Mouse (Mus musculus): ENCODE measurements around the gene Nme8. TPM values are rescaled to one million over a fixed set of nuclear protein-coding genes. Genes with fewer than 3 reads are reported as not detected.

Gene Nme8
- total RNA-seq, 2 experiments from 2014 or later = not detected

DNA sequence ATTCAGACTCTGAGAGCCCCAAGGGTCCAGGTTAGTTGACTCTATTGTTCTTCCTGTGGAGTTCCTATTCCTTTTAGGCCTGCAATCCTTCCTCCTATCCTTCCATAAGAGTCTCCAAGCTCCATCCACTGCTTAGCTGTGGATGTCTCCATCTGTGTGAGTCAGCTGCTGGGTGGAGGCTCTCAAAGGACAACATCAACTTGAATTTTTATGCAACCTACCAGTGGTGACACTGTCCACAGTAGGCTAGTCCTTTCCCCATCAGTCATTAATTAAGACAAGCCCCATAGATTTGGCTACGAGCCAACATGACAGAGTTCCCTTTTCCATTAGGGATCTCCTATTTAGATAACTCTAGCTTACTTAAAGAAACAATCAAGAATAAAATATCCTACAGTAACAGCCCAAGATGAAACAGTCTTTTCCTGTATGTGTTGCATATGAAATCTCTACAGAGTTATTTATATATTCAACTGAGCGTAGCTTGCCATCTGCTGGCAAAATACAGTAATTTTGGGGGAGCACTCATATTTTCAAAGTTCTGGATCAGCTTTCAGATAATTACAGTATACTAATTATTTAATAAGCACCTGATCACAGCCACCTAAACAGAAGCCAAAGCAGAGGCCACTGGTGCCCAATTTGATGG is 57.3 kb downstream of the Nme8 start:
- no peak for DNase-seq

DNA sequence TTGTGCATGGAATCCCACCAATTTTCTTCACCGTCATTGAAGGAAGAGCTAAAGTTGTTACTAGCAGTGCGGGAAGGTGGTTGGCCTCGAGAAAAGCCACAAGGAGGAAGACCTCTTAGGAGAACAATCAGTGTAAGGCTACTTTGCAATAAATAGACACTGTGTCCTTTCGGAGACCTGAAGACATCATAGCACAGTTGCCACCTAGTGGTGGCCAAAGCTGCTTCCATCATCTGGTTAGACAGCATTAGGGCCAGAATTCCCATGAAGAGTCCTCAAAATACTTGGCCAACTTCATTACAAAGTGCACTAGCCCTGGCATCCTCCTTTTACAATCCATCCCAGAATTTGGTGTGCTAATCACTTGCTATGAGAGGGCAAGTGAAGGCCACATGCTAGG is 61.5 kb downstream of the Nme8 start:
- DNase-seq = peak; percentile 15

DNA sequence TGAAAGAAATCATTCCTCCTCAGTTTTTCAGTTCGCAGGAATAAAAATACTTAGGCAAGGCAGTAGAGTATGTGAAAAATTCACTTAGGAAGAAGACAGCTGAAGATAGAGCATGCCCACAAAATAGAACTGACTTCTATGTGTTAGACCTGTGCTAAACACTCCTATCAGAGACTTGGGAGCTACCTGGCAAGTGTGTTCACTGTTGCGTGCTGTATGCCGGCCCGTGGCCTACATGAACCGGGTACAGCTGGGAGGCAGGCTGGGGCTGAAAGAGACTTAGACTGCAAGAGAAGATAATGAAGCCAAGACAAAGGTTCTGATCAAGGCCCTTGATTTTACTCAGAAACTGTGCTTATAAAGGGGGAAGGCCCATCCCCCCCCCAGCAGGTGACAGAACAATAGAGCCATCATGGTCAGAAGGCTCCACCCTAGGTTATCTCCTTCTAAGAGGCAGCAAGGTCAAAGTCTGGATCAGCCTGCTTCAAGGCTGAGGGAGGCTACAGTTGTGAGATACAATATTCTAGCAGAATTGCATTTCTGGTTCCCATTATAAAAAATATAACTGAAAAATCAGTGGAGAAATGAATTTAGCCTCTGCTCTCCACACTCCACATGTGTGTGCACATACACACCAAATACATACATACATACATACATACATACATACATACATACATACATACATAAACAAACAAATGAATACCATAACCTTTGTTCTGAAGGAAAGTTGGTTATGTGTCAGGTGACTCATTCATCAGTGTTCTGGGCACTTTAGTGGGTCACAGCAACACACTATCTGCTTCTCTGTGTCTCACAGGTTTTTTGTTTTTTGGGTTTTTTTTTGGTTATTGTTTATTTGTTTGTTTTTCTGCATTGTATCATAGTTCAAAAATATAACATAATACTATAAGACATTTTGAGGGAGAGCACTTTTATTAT is 66.6 kb downstream of the Nme8 start:
- no peak for DNase-seq

GRCm38 (mm10) chr13:19626473-19626872 is 71.1 kb downstream of the Nme8 start:
- no peak for DNase-seq

DNA sequence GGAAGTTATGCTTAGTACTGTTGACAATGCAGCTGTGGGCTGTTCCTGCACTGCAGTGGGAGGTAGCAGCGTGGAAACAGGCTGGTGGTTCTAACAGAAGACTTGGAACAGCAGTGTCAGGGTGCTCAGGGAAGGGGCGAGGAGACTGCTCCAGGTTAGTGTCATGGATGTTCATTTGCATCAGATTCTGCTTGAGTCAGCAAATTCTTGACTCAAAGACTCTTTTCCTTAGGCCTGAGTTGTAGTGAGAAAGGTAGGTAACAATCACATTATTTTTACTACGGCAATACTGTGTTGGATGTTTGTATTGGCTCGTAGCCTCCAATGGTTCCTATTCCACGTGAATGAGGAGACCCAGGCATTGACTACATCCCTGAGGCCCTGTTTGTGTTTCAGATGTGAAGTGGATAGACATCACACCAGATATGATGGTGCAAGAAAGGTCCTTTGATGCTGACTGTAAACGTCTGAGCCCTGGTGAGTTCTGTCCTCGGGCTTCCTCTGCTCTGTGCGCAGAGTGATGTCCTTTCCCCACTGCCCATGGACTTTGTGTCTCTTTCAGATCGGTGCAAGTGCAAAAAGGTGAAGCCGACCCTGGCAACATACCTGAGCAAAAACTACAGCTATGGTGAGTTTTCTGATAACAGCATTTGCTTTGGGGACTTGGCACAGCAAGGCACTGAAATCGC is 72.8 kb downstream of the Nme8 start:
- DNase-seq = no peak

DNA sequence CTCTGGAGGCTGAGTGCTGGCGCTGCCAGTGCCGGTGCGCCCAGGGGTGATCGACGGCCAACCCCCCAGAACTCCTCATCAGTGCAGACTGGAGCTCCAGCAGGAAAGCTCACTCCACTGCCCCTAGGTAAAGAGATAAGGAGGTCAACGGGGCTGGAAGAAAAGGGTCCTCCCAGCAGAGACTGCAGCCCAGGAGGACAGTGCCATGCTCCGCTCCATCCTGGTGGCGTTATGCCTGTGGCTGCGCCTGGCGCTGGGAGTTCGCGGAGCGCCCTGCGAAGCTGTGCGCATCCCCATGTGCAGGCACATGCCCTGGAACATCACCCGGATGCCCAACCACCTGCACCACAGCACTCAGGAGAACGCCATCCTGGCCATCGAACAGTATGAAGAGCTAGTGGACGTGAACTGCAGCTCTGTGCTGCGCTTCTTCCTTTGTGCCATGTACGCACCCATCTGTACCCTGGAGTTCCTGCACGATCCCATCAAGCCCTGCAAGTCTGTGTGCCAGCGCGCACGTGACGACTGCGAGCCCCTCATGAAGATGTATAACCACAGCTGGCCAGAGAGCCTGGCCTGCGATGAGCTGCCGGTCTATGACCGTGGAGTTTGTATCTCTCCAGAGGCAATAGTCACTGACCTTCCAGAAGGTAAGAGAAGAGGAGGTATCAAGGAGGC is 74.2 kb downstream of the Nme8 start:
- DNase-seq = no peak

DNA sequence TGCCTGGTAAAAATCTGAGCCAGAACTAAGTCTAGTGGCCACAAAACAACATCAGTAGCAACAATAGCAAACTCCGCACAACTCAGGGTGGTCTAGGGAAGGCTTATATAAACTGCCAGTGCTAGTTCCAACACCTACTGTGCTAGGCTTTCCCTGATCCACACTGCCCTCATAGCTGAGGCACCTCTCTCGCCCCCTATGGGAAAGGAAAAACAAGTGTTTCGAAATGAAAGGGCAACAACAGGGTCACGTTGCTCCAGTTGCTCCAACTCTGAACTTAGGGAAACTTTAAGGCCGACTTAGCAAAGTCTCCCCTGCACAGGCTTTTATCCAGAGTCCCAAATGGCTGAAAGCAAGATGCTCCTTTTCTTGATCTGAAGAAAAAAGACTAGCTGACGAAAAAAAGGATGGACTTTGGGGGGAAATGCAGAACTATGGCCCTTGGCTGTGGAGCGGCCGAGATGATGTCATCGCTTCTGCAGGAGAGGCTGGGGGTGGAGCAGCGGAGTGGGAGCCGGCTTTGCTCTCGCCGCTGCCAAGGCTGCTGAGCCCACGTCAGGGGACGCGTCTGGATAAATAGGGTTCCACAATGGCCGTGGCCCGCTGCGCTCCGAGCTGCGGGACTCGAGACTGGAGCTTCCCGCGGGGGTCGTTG is 74.9 kb downstream of the Nme8 start, which contains the start of gene Sfrp4:
Sfrp4 (plus strand) TSS at position 532 of the 655 bp plus-strand sequence.
- DNase-seq = peak; percentile 66

- DNase-seq = peak; percentile 76
Observed at GRCm38 (mm10) chr13:19619216-19619927, 78.2 kb downstream of the Nme8 start, which contains the start of gene Epdr1. Gene Epdr1, minus strand, starts transcription at chr13:19619927.

- no peak for DNase-seq
Observed at GRCm38 (mm10) chr13:19618841-19619215, 78.8 kb downstream of the Nme8 start.

GRCm38 (mm10) chr13:19618081-19618480 is 79.5 kb downstream of the Nme8 start:
- no peak for DNase-seq

DNA sequence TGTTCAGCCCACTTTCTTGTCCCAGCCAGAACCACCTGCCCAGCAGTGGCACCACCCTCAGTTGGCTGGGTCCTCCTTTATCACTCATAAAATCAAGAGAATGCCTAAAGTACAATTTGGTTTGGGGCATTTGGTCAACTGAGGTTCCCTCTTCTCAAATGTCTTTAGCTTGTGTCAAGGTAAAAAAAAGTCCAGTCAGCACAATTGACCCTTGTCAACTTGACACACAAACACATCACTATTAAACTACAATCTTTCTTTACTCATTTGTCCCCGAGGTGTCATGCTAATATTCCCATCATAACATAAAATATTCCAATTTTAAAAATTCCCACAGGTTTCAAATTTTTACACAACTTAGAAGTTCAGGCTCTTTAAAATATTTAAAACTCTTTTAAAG is 83.3 kb downstream of the Nme8 start:
- DNase-seq = no peak

DNA sequence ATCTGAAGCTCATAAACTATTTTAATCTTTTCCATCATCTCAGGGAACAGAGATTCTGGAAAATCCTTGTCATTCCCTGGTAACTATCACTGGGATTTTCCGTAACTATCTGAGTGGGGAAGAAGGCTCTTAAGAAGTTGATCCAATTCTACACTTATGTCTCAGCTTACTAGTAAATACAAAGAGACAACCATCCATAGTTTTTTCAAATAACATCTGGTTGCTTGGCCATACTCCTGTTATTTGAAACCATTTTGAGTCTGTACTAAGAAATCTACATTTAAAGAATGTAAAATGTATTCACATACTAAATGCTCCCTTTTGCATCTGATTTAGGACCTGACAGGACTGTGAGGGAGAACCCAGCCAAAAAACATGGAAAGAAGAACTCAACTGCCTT is 84.2 kb downstream of the Nme8 start:
- DNase-seq = no peak

GRCm38 (mm10) chr13:19612963-19613362 is 84.6 kb downstream of the Nme8 start:
- no peak for DNase-seq

DNA sequence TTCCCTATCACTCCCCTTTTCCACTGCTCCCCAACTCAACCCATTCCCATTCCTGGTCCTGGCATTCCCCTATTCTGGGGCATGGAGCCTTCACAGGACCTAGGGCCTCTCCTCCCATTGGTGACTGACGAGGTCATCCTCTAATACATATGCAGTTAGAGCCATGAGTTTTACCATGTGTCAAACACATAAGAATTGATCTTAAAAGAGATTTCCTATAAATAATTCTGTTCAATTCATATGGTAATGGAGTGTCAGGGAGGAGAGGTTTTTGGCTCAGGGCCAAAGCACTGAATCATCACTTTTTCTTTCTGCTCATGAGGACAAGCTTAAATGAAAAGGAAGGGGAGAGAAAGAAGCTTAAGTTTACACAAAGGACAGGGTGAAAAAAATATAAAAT is 85.2 kb downstream of the Nme8 start:
- peak; percentile 24 for DNase-seq

DNA sequence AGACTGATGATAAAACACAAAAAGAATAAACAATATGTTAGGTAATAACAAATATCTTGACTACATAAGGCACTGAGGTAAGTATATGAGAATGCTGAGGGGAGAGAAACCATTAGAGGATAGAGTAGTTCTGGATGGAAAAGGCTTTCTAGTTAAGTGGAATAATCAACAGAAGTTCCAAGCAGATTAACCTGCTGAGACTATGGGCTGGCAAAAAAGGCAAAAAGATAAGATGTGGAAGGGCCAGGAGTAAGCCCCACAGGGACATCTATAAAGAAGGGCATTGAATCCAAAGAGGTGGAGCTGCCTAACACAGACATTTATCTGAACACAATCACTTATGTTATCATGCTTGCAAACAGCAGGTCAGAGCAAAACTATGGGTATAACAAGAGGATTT is 89.5 kb downstream of the Nme8 start:
- DNase-seq = no peak

DNA sequence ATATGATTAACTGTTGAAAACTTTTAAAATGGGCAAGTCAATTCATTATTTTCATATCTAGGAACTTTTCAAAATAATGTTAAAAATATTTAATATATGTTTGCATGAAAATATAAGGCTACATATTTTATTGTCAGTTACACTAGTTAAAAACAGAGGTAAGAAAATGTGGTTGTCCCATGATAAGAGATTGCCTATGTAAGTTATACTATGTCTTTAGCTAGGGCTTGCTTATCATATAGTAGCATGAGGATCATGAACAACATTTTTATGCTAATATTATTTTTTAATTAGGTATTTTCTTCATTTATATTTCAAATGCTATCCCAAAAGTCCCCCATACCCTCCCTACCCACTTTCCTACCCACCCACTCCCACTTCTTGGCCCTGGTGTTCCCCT is 92.7 kb downstream of the Nme8 start:
- no peak for DNase-seq

- DNase-seq = no peak
Observed at GRCm38 (mm10) chr13:19603719-19604118, 93.9 kb downstream of the Nme8 start.

- DNase-seq = no peak
Observed at GRCm38 (mm10) chr13:19602531-19602930, 95.1 kb downstream of the Nme8 start.

GRCm38 (mm10) chr13:19599242-19599641 is 98.4 kb downstream of the Nme8 start:
- peak; percentile 30 for DNase-seq

DNA sequence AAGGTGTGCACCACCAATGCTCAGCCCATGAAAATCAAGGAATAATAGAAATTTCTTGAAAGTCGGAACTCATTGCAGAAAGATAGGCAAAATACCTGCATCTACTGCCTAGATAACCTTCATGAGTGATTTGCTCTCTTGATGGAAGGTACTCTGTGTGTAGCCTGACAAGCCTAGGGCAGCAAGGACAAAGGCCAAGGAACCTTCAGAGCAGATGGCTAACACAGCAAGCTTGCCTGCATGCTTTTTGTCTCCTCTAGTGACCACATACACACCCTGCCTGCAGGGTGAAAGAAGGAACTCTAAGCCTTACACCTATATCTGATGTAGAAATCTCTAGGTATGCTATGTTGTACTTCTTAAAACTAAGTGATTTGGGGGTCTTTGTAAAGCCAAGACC is 102.5 kb downstream of the Nme8 start:
- DNase-seq = no peak
